Mouse (Mus musculus) adrenal gland, postnatal 36 days (tissue): ENCODE measurements around the gene Ddi2. TPM values are rescaled to one million over a fixed set of nuclear protein-coding genes. Genes with fewer than 3 reads are reported as not detected.
A peak's percentile ranks its signal among the peaks of the same experiment; 100 is the strongest.
"Not testable (repeated sequence)": the region's sequence is repeated elsewhere in the genome, so short reads cannot be mapped to it uniquely, and the experiment has no call there.

Source experiments
- DNase-seq, 2 experiments: peaks; one replicate each; pipeline ENCODE4 v3.0.0; 2021; ENCODE audit warnings: mixed read lengths in 1 of 2
- long read RNA-seq, 2 experiments: library from polyadenylated mRNA; stranded (forward); transcript quantifications; one replicate each; pipeline ENCODE4 v2.0.0; 2021; ENCODE audit warnings: borderline sequencing depth in 2 of 2
- total RNA-seq, 2 experiments: library from RNA; stranded (reverse); gene quantifications; 2 replicates each; pipeline ENCODE4 v1.2.3; 2021

The Ddi2 gene
- 10 to 100 TPM; 56.6 to 58.9 TPM for total RNA-seq
- long read RNA-seq, experiment 1, full-length matches to known transcripts, result 13 of 23 reads
- long read RNA-seq, experiment 1, partial matches to known transcripts, result 1 of 23 reads
- long read RNA-seq, experiment 1, other reads (novel, unspliced or antisense), result 9 of 23 reads
- long read RNA-seq, experiment 2, full-length matches to known transcripts, result 11 of 16 reads
- long read RNA-seq, experiment 2, partial matches to known transcripts, result 1 of 16 reads
- long read RNA-seq, experiment 2, other reads (novel, unspliced or antisense), result 4 of 16 reads

GRCm38 (mm10) chr4:141722731-141723672, at the start of gene Ddi2:
Gene Ddi2, minus strand, starts transcription at chr4:141723419.
- peak; percentile 96 to 98 for DNase-seq

GRCm38 (mm10) chr4:141773019-141773418, 49.8 kb upstream of the Ddi2 start:
- DNase-seq, result not testable (repeated sequence)

- DNase-seq, result no peak
Observed at GRCm38 (mm10) chr4:141771823-141772222, 48.6 kb upstream of the Ddi2 start.

- no peak for DNase-seq
Observed at GRCm38 (mm10) chr4:141769501-141770160, 46.4 kb upstream of the Ddi2 start.

- DNase-seq, result no peak
Observed at GRCm38 (mm10) chr4:141767353-141768036, 44.3 kb upstream of the Ddi2 start.

GRCm38 (mm10) chr4:141766668-141767352, 43.6 kb upstream of the Ddi2 start:
- DNase-seq, result no peak

GRCm38 (mm10) chr4:141766316-141766667, 43.1 kb upstream of the Ddi2 start:
- DNase-seq, result no peak

GRCm38 (mm10) chr4:141765008-141765407, 41.8 kb upstream of the Ddi2 start:
- no peak for DNase-seq

- DNase-seq, result no peak
Observed at GRCm38 (mm10) chr4:141763476-141763875, 40.3 kb upstream of the Ddi2 start.

- DNase-seq, result peak in 1 of 2 experiments; percentile 51
Observed at GRCm38 (mm10) chr4:141762102-141762598, 38.9 kb upstream of the Ddi2 start.

- DNase-seq, result no peak
Observed at GRCm38 (mm10) chr4:141760942-141761341, 37.7 kb upstream of the Ddi2 start.

- no peak for DNase-seq
Observed at GRCm38 (mm10) chr4:141758874-141759542, 35.8 kb upstream of the Ddi2 start.

GRCm38 (mm10) chr4:141757124-141757523, 33.9 kb upstream of the Ddi2 start:
- DNase-seq, result peak; percentile 53 to 57

GRCm38 (mm10) chr4:141755375-141755930, 32.2 kb upstream of the Ddi2 start:
- no peak for DNase-seq

GRCm38 (mm10) chr4:141752076-141752421, 28.8 kb upstream of the Ddi2 start:
- DNase-seq, result no peak

GRCm38 (mm10) chr4:141751419-141752075, 28.3 kb upstream of the Ddi2 start:
- DNase-seq, result no peak

- no peak for DNase-seq
Observed at GRCm38 (mm10) chr4:141750826-141751225, 27.6 kb upstream of the Ddi2 start.

GRCm38 (mm10) chr4:141749557-141749956, 26.3 kb upstream of the Ddi2 start:
- peak; percentile 74 to 84 for DNase-seq

GRCm38 (mm10) chr4:141746578-141747346, 23.5 kb upstream of the Ddi2 start, which contains the start of gene Agmat:
Gene Agmat, plus strand, starts transcription at chr4:141746672.
- DNase-seq, result no peak
